Mouse (Mus musculus) gastrocnemius, adult 2 months (tissue): ENCODE data around the gene Fndc4. TPM values are rescaled to one million over a fixed set of nuclear protein-coding genes. Genes with fewer than 3 reads are reported as not detected.

Experiments used
- DNase-seq: peaks from one replicate; pipeline ENCODE4 v3.0.0; 2022
- H3K27ac ChIP-seq: fragments of 200-600 bp; 2 replicates; pipeline ENCODE4 v1.8.1; 2022; ENCODE audit warnings: mild to moderate bottlenecking
- H3K4me3 ChIP-seq: fragments of 200-600 bp; 2 replicates; pipeline ENCODE4 v1.8.1; 2022; ENCODE audit warnings: mild to moderate bottlenecking, moderate library complexity
- CTCF ChIP-seq: fragments of 200-600 bp; IDR thresholded peaks from 2 replicates; pipeline ENCODE4 v1.8.1; 2022; ENCODE audit warnings: antibody characterized with exemption, mild to moderate bottlenecking, moderate library complexity
- intact Hi-C: fragments of 180-260 bp; cut with DNase I; formaldehyde crosslinking; loops from one replicate; pipeline ENCODE4 v1.15.1; 2025
- total RNA-seq, 2 experiments: library from RNA; stranded (reverse); gene quantifications; 2 replicates each; pipeline ENCODE4 v1.2.3; 2021

Gene Fndc4
- total RNA-seq, 2 experiments from 2014 or later = 1.2 to 3.2 TPM

DNA sequence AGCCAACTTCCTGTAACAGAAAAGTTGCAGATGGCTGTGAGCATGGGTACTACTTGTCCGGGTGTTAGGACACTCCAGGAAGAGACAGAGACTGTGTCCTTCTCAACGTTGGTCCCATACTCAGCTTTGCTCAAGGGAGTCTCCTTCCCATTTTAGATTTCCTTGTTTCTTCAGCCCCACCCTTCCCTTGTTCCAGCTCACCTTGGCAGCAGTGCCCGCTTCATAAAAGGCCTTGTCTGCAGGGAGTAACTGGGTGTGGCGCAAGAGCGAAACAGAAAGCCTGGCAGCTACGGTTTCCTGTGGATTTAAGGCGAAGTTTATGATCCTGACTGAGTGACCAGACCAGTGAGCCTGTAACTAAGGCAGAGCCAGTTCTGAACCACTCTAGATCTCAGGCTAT, 41.4 kb downstream of the Fndc4 start:
- TF ChIP-seq CTCF = no peak
- peak overlapping the region; percentile 45 for H3K4me3 ChIP-seq
- DNase-seq = peak; percentile 55
- H3K27ac ChIP-seq = peak overlapping the region; percentile 81
- intact Hi-C loops = no loop called here

DNA sequence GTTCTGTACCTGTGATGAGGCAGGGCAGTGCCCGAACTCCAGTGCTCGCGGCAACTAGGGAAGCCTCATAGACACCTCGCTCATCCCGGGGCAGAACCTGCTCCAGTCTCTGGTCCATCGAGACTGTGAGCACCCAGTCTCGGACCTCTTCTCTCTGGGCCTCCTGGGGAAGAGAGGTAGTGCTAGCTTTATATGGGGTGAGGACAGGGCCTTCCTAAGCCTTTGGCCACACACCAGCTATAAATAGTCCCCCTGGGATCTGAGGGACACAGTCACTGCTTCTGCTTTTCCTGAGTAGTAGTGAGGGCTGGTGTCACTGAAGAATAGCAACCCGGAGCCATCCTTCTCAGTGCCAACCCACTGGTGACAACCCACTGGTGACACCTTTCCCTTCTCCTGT, 42.1 kb downstream of the Fndc4 start:
- Histone ChIP-seq H3K27ac (peak overlapping the region; percentile 81), H3K4me3 (peak overlapping the region; percentile 45)
- DNase-seq = no peak
- intact Hi-C loops = no loop called here
- TF ChIP-seq CTCF = no peak

DNA sequence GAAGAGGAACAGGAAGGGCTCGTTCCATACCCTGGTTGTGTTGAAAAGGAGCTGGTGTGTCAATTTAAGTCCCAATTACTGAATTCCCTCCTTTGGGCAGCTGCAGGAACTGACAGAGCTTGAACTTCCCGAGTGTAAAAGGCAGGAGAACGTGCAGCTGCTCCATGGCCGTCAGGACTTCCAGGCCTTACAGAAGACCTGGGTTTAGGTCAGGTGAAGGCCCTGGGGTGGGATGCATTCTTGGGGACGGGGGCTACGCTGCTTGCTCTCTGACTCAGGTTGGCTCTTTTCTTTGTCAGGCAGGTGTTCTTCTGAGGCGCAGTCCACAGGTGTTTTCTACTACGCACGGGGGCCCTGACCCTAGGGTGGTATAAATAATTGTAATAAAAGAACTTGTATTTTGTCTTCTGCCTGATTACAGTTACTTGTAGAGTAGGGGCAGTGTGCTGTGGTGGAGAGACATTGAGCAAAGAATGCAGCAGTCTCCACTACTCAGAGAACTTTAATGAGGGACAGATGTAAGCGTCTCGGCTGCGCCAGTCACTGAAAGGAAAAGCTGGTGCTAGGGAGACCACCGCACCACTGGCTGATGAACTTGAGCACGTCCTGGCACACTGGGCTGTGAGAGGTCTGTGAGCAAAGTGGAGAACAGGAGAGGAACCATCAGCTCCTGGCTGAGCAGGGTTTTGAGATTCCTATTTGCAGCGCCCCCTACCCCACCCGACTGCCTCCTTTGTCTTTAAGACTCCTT, 42.9 kb downstream of the Fndc4 start:
- no peak overlapping the region for H3K4me3 ChIP-seq
- DNase-seq = no peak
- peak overlapping the region; percentile 81 for H3K27ac ChIP-seq
- TF ChIP-seq CTCF = no peak
- intact Hi-C loops = no loop called here

DNA sequence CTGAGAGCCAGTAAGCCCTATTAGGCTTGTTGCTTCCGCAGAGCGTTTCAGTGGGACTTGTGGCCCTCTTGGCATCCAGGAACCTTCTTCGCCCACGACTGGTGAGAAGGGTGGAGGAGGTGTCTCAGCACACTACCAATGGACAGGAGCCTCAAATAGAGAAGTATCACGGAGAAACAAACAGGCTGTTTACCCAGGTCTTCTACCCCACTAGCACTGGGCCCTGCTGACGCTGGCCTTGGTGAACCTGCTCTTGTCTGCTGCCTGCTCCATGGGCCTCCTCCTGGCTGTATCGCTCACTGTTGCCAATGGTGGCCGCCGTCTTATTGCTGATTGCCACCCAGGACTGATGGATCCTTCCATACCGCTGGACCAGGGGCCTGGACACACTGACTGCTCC, 43.7 kb downstream of the Fndc4 start:
- intact Hi-C loops = no loop called here
- no peak for DNase-seq
- TF ChIP-seq CTCF = no peak
- H3K4me3 ChIP-seq = no peak overlapping the region
- 0 out of 2 replicates have a peak overlapping the region, but pooled peaks have one; percentile 12 for H3K27ac ChIP-seq

DNA sequence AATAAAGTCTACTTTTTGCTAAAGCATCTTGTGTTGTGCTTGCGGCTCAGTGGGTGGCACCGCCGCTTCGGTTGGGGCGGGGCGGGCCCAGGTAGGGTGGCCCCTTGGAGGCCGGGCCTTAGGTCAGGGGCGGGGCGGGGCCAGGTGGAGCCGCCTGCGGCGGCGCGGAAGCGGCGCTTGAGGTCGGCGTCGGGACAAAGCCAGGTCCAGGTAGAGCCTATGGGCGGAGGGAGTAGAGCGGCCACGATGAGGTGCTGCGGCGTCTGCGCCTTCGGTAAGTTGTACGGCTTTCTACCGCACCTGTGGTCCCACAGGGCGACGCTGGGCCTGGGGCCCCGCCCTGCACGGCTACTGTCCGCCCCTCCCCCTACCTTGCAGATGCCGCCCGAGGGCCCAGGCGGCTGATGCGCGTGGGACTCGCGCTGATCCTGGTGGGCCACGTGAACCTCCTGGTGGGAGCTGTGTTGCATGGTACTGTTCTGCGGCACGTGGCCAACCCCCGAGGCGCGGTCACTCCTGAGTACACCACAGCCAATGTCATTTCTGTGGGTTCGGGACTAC, 44.3 kb downstream of the Fndc4 start, which contains the start of gene Krtcap3:
TSS of gene Krtcap3 (plus strand) at position 151 of the 561 bp plus-strand sequence.
- no peak for TF ChIP-seq CTCF
- no peak for DNase-seq
- intact Hi-C loops = no loop called here
- H3K4me3 ChIP-seq = no peak within 1 kb of the TSS
- H3K27ac ChIP-seq = 0 out of 2 replicates have a peak within 1 kb of the TSS, but pooled peaks have one; percentile 12

DNA sequence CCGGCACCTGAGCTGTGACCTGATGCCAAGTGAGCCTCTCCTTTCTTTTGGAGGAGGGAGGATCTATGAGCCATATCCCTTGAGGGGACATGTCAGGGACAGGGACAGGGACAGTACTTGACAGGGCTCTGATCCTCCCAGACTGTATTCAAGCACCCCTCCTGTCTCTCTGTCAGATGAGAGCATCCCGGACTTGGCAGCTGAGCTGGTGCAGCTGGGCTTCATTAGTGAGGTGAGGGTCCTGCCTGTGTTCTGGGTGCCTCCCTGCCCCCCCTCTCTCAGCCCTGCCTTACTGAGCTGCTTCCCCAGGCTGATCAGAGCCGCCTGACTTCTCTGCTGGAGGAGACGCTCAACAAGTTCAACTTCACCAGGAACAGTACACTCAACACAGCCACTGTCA, 45.2 kb downstream of the Fndc4 start:
- no peak overlapping the region for H3K27ac ChIP-seq
- no peak for DNase-seq
- intact Hi-C loops = no loop called here
- TF ChIP-seq CTCF = no peak
- no peak overlapping the region for H3K4me3 ChIP-seq

Other genes starting within 250 kb of the Fndc4 start
- 10 to 100 TPM; 40.9 to 41.6 TPM for gene Atraid, start 247.8 kb downstream of the Fndc4 start, total RNA-seq
- 1 to 10 TPM; 5.6 to 6.0 TPM for gene Slc5a6, start 247.2 kb downstream of the Fndc4 start, total RNA-seq
- gene Cad, start 241.3 kb downstream of the Fndc4 start, total RNA-seq = 10 to 100 TPM; 25.5 to 28.6 TPM
- not detected for gene Dnajc5g, start 189.8 kb downstream of the Fndc4 start, total RNA-seq
- gene Slc30a3, start 187.8 kb downstream of the Fndc4 start, total RNA-seq = not detected
- 100 to 1,000 TPM; 356 to 504 TPM for gene Trim54, start 179.4 kb downstream of the Fndc4 start, total RNA-seq
- gene Ucn, start 157.3 kb downstream of the Fndc4 start, total RNA-seq = not detected
- gene Mpv17, start 141.8 kb downstream of the Fndc4 start, total RNA-seq = 10 to 100 TPM; 16.9 to 24.2 TPM
- gene Gm29609, start 116.2 kb downstream of the Fndc4 start, total RNA-seq = under 1 TPM; 0.53 to 0.74 TPM
- gene Gtf3c2, start 115.9 kb downstream of the Fndc4 start, total RNA-seq = 10 to 100 TPM; 22.9 to 26.5 TPM
- gene Snx17, start 102.9 kb downstream of the Fndc4 start, total RNA-seq = 10 to 100 TPM; 31.1 to 33.2 TPM
- gene Eif2b4, start 102.7 kb downstream of the Fndc4 start, total RNA-seq = 10 to 100 TPM; 39.5 to 53.9 TPM
- gene Zfp513, start 93.8 kb downstream of the Fndc4 start, total RNA-seq = 1 to 10 TPM; 6.2 to 7.1 TPM
- gene Ppm1g, start 75.4 kb downstream of the Fndc4 start, total RNA-seq = 10 to 100 TPM; 41.1 to 45.7 TPM
- 10 to 100 TPM; 51.3 to 58.5 TPM for gene Nrbp1, start 55.2 kb downstream of the Fndc4 start, total RNA-seq
- not detected for gene Gm9970, start 54.8 kb downstream of the Fndc4 start, total RNA-seq
- 1 to 10 TPM; 1.5 to 2.0 TPM for gene Krtcap3, start 44.4 kb downstream of the Fndc4 start, total RNA-seq
- gene Ift172, start 5.0 kb downstream of the Fndc4 start, total RNA-seq = 10 to 100 TPM; 26.0 to 34.8 TPM
- not detected for gene Gckr, start 1.4 kb upstream of the Fndc4 start, total RNA-seq
- 10 to 100 TPM; 12.3 to 14.0 TPM for gene Zfp512, start 156.4 kb upstream of the Fndc4 start, total RNA-seq
- gene 4930548H24Rik, start 189.7 kb upstream of the Fndc4 start, total RNA-seq = under 1 TPM in 1 of 2 experiments, not detected in 1; 0.10 TPM
- 10 to 100 TPM; 16.7 to 18.7 TPM for gene Gpn1, start 198.7 kb upstream of the Fndc4 start, total RNA-seq
- 10 to 100 TPM; 20.5 to 25.7 TPM for gene Slc4a1ap, start 230.9 kb upstream of the Fndc4 start, total RNA-seq
- gene Supt7l, start 231.7 kb upstream of the Fndc4 start, total RNA-seq = 10 to 100 TPM in 1 of 2 experiments, 1 to 10 TPM in 1; 9.6 to 12.5 TPM